Mouse (Mus musculus) adrenal gland, adult 2 months (tissue): ENCODE data around the gene G430095P16Rik. TPM values are rescaled to one million over a fixed set of nuclear protein-coding genes. Genes with fewer than 3 reads are reported as not detected.
A peak's percentile ranks its signal among the peaks of the same experiment; 100 is the strongest.

Experiments
- DNase-seq: peaks from one replicate; pipeline ENCODE4 v3.0.0; 2021
- polyA plus RNA-seq: library from polyadenylated mRNA; depleted of rRNA; stranded (reverse); fragments of >200 nt; gene quantifications from 2 replicates; pipeline ENCODE4 v1.2.3, GENCODE M21; 2012
- total RNA-seq, 2 experiments: library from RNA; stranded (reverse); gene quantifications; 2 replicates each; pipeline ENCODE4 v1.2.3; 2021

G430095P16Rik gene
- total and polyA plus RNA-seq, 3 experiments: 0.26 to 0.59 TPM; not detected in 1

GRCm38 (mm10) chr8:84722530-84722849, 317 bp upstream of the G430095P16Rik start:
- no peak for DNase-seq

DNA sequence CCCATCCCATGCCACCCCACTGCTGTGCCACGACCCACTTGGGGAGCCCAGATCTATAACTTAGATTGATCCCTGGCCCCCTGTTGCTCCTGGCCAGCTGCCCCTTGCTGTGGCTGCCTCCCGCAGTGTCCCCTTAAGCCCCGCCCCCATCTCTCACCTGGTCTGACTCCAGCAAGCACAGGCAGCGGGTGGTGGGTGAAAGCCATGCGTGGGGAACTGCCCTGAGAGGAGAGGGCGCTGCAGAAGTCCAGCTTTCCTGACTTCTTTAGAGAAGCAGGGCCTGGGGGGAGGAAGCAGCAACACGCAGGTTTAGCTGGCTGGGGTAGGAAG, 729 bp downstream of the G430095P16Rik start:
- no peak for DNase-seq

DNA sequence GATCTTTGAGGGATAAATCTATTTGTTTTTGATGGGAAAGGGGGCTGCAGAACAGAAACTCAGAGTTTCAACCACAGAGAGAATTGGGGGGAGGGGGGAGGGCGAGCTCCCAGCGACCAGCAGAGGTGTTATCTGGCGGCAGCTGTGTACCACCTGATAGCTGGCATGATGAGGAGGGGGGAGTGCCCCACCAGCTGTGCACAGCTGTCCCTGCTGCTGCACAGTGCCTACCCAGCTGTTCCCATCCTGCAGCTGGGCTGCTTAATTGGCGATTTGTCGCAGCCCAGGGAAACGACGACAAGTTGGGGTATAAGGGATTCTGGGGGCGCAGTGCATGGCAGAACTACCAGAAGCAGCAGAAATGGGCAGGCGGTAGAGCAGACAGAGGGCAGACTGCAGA, 1.9 kb downstream of the G430095P16Rik start:
- DNase-seq: no peak

GRCm38 (mm10) chr8:84725246-84725940, 2.6 kb downstream of the G430095P16Rik start:
- DNase-seq: no peak

DNA sequence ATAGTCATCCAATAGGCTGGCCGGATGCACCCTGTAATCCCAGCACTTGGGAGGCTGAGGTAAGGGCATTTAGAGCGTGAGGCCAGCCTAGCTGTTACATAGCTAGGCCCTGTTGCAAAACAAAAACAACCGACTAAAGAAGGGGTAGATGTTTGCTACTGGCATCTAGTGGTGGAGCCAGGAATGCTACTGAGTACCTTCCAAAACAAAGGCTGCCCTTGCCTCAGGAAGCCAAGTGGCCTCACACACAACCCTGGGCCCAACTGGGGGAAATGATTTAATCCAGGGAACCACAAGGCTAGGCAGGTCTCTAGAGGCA, 3.1 kb downstream of the G430095P16Rik start:
- no peak for DNase-seq

DNA sequence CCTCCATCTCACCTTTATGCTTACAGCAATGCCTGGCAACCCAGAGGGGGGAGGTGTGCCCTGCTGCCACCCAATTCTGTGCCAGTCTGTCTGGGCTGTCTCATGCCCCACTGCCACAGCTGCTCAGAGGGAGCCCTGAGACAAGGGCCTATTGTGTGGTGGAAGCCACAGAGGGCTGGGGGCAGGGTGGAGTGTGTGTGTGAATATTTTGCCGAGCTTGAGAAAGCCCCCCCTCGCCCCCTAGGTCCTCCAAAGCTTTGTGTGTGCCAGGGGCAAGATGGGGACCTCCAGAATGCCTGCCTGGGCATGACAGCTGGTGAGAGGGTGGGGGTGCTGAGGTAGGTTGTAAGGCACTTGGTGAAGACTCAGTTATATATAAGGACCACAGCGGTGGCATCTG, 5.7 kb downstream of the G430095P16Rik start:
- DNase-seq: no peak

GRCm38 (mm10) chr8:84729921-84730362, 7.1 kb downstream of the G430095P16Rik start:
- DNase-seq: no peak

- no peak for DNase-seq
Observed at GRCm38 (mm10) chr8:84730541-84731370, 7.9 kb downstream of the G430095P16Rik start.

DNA sequence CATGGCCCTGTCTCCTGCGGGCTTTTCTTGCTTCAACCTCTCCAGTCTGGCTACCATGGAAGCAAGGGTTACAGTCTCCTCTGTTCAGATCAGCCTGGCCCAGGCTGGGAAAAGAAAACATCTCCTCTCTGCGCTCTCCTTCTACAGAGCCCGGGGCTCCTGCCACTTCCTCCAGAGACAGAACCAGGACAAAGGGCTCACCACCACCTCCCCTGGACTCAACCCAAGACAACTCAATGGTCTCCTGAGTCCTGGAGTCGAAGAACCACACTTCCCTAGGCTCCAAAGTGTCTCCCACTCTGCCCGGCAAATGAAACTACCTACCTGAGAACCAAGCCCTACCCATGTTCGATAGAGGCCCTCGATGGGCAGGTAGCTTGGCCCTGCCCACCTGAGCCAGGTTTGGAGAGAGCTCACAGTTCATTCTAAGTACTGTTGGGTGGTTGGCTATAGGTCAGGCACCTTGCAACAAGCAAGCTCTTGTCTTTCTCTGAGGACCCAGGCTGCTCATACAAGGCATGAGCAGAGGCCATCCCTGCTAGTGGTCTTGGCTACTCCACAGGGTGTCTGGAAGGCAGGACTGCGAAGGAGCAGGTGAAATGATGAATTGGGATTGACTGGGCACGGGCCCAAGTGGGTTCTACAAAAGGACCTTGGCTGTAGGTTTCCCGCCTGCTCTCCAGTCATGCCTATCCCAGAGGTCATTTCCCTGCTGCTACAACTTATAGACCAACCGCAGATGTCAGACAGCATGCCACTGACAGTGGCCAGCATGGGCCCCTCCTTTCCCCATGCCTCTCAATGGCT, 8.8 kb downstream of the G430095P16Rik start:
- DNase-seq: no peak

DNA sequence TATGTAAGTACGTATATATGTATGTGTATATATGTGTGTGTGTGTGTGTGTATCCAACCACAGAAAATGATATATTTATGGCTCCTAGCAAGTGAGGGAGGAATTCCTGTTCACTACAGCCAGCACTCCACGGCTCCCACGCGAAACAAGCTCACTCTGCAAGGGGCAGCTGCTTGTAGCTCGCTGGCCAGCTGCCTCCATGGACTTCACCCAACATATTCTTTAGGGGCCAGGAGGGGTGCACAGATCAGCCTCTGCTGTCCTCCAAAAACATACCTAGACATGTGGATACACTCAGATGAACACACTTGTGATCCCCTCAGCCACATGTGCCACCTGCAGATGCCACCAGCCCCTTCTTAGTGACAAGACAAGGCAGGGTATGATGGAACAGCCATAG, 9.7 kb downstream of the G430095P16Rik start:
- no peak for DNase-seq

GRCm38 (mm10) chr8:84732996-84733395, 10.2 kb downstream of the G430095P16Rik start:
- no peak for DNase-seq

GRCm38 (mm10) chr8:84733959-84734358, 11.2 kb downstream of the G430095P16Rik start:
- no peak for DNase-seq

DNA sequence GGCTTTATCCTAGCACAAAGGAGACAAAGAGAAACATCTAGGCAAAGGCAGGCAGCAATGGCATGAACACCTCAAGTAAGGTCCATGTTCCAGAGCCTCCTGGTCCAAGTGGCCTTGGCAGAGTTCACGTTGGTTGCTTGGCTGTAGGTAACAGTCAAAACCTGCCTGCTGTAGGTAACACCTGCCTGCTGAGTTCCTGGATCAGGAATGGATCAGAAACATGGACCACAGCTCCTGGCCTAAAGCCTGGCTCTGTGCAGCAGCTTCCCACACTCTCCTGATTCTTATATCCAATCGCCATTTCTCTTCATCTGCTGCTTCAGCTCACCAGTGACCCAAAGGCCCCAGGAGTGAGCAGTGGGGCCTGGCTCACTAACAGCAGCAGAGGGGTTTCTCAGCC, 11.9 kb downstream of the G430095P16Rik start:
- no peak for DNase-seq

GRCm38 (mm10) chr8:84735597-84735996, 12.8 kb downstream of the G430095P16Rik start:
- DNase-seq: no peak

- DNase-seq: no peak
Observed at GRCm38 (mm10) chr8:84736521-84736920, 13.7 kb downstream of the G430095P16Rik start.

DNA sequence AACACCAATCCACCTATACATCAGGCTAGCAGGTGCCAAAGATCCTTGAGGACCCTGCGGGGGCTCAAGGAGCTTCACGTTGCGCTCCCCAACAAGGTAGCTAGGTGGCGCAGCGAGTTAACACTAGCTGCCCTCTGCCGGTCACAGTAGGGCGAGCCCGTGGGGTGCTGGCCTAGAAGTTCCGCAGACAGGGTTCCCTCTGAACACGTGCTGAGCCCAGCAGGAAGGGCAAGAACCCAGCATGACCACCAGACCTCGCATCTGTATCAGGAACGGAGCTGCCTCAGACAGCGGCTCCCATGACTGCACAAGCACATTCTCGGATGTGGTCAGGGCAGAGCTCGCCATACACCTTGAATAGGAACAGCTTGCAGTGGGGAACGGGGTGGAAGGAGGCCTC, 14.8 kb downstream of the G430095P16Rik start:
- peak; percentile 71 for DNase-seq

- no peak for DNase-seq
Observed at GRCm38 (mm10) chr8:84738266-84738665, 15.5 kb downstream of the G430095P16Rik start.

DNA sequence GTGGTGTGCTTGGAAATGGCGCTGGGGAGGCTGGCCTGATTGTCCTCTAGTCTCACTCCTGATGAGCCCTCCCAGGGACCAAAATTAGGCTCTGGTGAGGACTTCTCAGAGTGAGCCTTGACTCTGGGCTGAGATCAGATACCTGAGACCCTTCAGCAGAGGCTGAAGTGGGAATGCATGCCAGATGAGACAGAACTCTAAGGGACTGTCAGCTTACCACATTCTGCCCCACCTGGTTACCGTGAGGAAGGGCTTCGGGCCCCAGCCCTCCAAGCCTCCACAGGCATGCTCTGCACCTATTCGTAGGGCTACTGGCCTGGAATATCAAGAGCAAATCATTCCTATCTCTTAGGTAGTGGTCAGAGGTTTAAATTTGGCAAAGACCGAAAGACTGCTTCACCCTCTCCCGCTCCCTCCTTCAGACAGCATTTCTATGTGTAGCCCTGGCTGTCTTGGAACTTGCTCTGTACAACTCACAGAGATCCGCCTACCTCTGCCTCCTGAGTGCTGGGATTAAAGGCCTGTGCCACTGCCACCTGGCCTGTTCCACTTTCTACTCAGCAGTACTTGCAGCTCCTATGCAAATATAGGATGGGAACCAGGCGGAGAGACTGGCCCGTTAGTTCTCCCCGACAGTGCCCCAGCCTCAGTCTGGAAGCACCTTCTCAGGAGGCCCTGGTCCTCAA, 16.1 kb downstream of the G430095P16Rik start:
- no peak for DNase-seq

DNA sequence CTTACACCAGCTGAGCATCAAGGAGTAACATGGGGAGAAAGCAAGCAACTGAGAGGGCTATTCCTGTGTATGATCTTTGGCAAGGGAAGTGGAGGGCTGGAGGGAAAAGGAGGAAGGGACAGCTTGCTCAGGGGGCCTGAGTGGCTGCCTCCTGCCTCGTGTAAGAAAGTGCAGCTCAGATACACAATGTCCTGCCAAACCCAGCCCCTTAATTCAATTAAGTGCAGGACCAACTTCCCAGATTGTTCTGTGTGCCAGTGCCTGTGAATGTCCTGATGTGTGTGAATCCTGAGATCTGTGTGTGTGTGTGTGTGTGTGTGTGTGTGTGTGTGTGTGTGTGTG, 16.6 kb downstream of the G430095P16Rik start:
- DNase-seq: no peak

- DNase-seq: no peak
Observed at GRCm38 (mm10) chr8:84740895-84741843, 18.4 kb downstream of the G430095P16Rik start.
